ENCODE assay signal across 25 mouse cellular contexts in the genomic region with DNA sequence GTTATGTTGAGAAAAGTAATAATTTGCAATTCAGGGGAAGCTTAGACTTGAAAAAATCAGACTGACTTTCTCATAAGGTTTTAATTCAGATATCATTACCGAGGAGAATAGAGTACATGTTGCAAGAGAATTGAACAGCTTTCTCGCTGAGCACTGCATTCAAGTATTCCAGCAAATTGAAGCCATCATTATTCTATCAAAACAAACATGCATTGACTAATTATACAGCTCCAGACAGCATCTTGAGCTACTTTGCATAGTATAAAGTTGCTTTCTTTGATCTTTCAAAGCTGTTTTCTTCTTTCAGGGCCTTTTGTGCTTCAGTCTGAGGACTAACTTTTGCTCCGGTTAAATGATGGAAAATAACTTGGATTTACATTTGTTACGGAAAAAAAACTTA.
DNase-seq lines count a peak whose midpoint lies in the region; ATAC-seq and TF ChIP-seq lines count a peak whose summit lies in the region.
"Had no signal": no experiment of that assay in that cellular context is flagged by ENCODE, and none has a peak within 500 bp of the region (broad histone marks: within the 10 kb centered on the region; RNA-seq: fewer than 3 reads in every experiment).

No protein-coding gene starts in this region.

- no peak overlapping the region for H3K27ac ChIP-seq in embryonic facial prominence, embryonic 11.5 days (replicated peaks; ENCODE audit: low read depth, low read length)
- H3K27ac ChIP-seq in embryonic facial prominence, embryonic 10.5 days (replicated peaks), result no peak overlapping the region
- no peak overlapping the region for H3K27ac ChIP-seq in forebrain, embryonic 14.5 days (ENCODE audit: low read depth, low read length)
- H3K27ac ChIP-seq in forebrain, postnatal 0 days (ENCODE audit: low read depth, low read length), result no peak overlapping the region
- H3K27ac ChIP-seq: embryonic facial prominence, embryonic 15.5 days; heart, adult 2 months; heart, embryonic 10.5 days; heart, embryonic 13.5 days; hindbrain, embryonic 14.5 days; hindbrain, postnatal 0 days had no signal

- intact Hi-C loops in heart, postnatal 14 days (cut with DNase I), result no loop called here

- H3K27me3 ChIP-seq in embryonic facial prominence, embryonic 11.5 days (ENCODE audit: control insufficient read depth, insufficient read depth, low read length), result no peaks in the 10 kb centered on the region
- no peaks in the 10 kb centered on the region for H3K27me3 ChIP-seq in embryonic facial prominence, embryonic 10.5 days (replicated peaks; ENCODE audit: low read depth, poor library complexity, severe bottlenecking)
- no peaks in the 10 kb centered on the region for H3K27me3 ChIP-seq in forebrain, embryonic 14.5 days (replicated peaks; ENCODE audit: control insufficient read depth, insufficient read depth, low read length)
- no peaks in the 10 kb centered on the region for H3K27me3 ChIP-seq in forebrain, postnatal 0 days (ENCODE audit: insufficient read depth, low read length)
- H3K27me3 ChIP-seq: embryonic facial prominence, embryonic 15.5 days; heart, embryonic 13.5 days had no signal

- no peak overlapping the region for H3K9ac ChIP-seq in embryonic facial prominence, embryonic 11.5 days (replicated peaks; ENCODE audit: low read length)
- no peak overlapping the region for H3K9ac ChIP-seq in forebrain, embryonic 14.5 days (ENCODE audit: low read length)
- no peak overlapping the region for H3K9ac ChIP-seq in forebrain, postnatal 0 days
- H3K9ac ChIP-seq: embryonic facial prominence, embryonic 15.5 days; heart, embryonic 13.5 days; hindbrain, embryonic 14.5 days had no signal

- H3K4me3 ChIP-seq in embryonic facial prominence, embryonic 11.5 days (ENCODE audit: low read depth, low read length), result no peak overlapping the region
- H3K4me3 ChIP-seq in embryonic facial prominence, embryonic 10.5 days, result no peak overlapping the region
- H3K4me3 ChIP-seq in forebrain, embryonic 14.5 days (ENCODE audit: low read depth, low read length), result no peak overlapping the region
- no peak overlapping the region for H3K4me3 ChIP-seq in forebrain, postnatal 0 days (ENCODE audit: low read depth, low read length)
- H3K4me3 ChIP-seq: embryonic facial prominence, embryonic 15.5 days; heart, adult 2 months; heart, embryonic 10.5 days; heart, embryonic 13.5 days had no signal

- no peaks in the 10 kb centered on the region for H3K9me3 ChIP-seq in embryonic facial prominence, embryonic 11.5 days (replicated peaks; ENCODE audit: control insufficient read depth, low read length)
- no peaks in the 10 kb centered on the region for H3K9me3 ChIP-seq in embryonic facial prominence, embryonic 10.5 days
- H3K9me3 ChIP-seq in forebrain, embryonic 14.5 days (replicated peaks; ENCODE audit: control insufficient read depth, low read length), result no peaks in the 10 kb centered on the region
- no peaks in the 10 kb centered on the region for H3K9me3 ChIP-seq in forebrain, postnatal 0 days (ENCODE audit: low read length)
- H3K9me3 ChIP-seq: embryonic facial prominence, embryonic 15.5 days; heart, embryonic 10.5 days; heart, embryonic 13.5 days had no signal

- DNase-seq in embryonic facial prominence, embryonic 11.5 days (ENCODE audit: low spot score), result peak; percentile 37
- no peak for DNase-seq in embryonic facial prominence, embryonic 10.5 days (ENCODE audit: low spot score)
- peak; percentile 67 for DNase-seq in brain, embryonic 14.5 days (ENCODE audit: low read depth)
- peak; percentile 60 for DNase-seq in forebrain, embryonic 14.5 days (ENCODE audit: low spot score)
- no peak for DNase-seq in forebrain, postnatal 0 days
- no peak for DNase-seq in heart, postnatal 14 days
- no peak for DNase-seq in layer of hippocampus, adult 8-10 months (ENCODE audit: low spot score in 2 of 2)
- DNase-seq: adrenal gland, adult 8-10 months; adrenal gland, postnatal 25 days; cerebellum, adult 11 months; cerebellum, adult 2 months; cerebellum, adult 9-11 months; cerebellum, postnatal 25 days; gastrocnemius, postnatal 10 days; gastrocnemius, postnatal 36 days; heart, adult 2 months; kidney, adult 2 months had no signal

- no peaks in the 10 kb centered on the region for H3K36me3 ChIP-seq in embryonic facial prominence, embryonic 11.5 days (replicated peaks; ENCODE audit: control insufficient read depth, insufficient read depth, low read depth, low read length)
- H3K36me3 ChIP-seq in embryonic facial prominence, embryonic 10.5 days (replicated peaks), result no peaks in the 10 kb centered on the region
- no peaks in the 10 kb centered on the region for H3K36me3 ChIP-seq in forebrain, embryonic 14.5 days (ENCODE audit: control insufficient read depth, insufficient read depth, low read length)
- H3K36me3 ChIP-seq in forebrain, postnatal 0 days (ENCODE audit: insufficient read depth), result no peaks in the 10 kb centered on the region
- H3K36me3 ChIP-seq: embryonic facial prominence, embryonic 15.5 days; heart, embryonic 10.5 days; heart, embryonic 13.5 days had no signal

- ATAC-seq in embryonic facial prominence, embryonic 11.5 days (replicated peaks; ENCODE audit: insufficient number of reproducible peaks, low FRiP score, low TSS enrichment, low read depth), result no peak
- ATAC-seq in forebrain, embryonic 14.5 days, result peak; percentile 50
- ATAC-seq in forebrain, postnatal 0 days, result peak; percentile 27; the same call in 1 of the 2 replicates
- ATAC-seq: activated CD4-positive, CD25-positive, alpha-beta regulatory T cell, adult 4 months; hindbrain, postnatal 0 days; inflammation-experienced regulatory T-cells, adult 6 months; intestine, postnatal 0 days had no signal

- no peaks in the 10 kb centered on the region for H3K4me1 ChIP-seq in embryonic facial prominence, embryonic 11.5 days (ENCODE audit: control insufficient read depth, insufficient read depth, low read length)
- H3K4me1 ChIP-seq in embryonic facial prominence, embryonic 10.5 days, result no peaks in the 10 kb centered on the region
- H3K4me1 ChIP-seq in forebrain, embryonic 14.5 days (ENCODE audit: control insufficient read depth, insufficient read depth, low read length), result no peaks in the 10 kb centered on the region
- no peaks in the 10 kb centered on the region for H3K4me1 ChIP-seq in forebrain, postnatal 0 days (ENCODE audit: insufficient read depth)
- H3K4me1 ChIP-seq: embryonic facial prominence, embryonic 15.5 days; heart, embryonic 10.5 days; heart, embryonic 13.5 days had no signal

- TF ChIP-seq CTCF in brain, embryonic 14.5 days (IDR thresholded peaks at IDR 0.05; ENCODE audit: borderline replicate concordance, extremely low read depth, insufficient read depth, insufficient read length), result no peak
- no peak for TF ChIP-seq CTCF in forebrain, postnatal 0 days (IDR thresholded peaks at IDR 0.05; ENCODE audit: low read depth)

- no peak overlapping the region for H3K4me2 ChIP-seq in embryonic facial prominence, embryonic 11.5 days (ENCODE audit: low read depth, low read length)
- H3K4me2 ChIP-seq in forebrain, embryonic 14.5 days (ENCODE audit: low read length), result no peak overlapping the region
- H3K4me2 ChIP-seq in forebrain, postnatal 0 days (ENCODE audit: low read depth), result no peak overlapping the region
- H3K4me2 ChIP-seq: embryonic facial prominence, embryonic 15.5 days; heart, embryonic 13.5 days; hindbrain, embryonic 14.5 days had no signal

- TF ChIP-seq POLR2A in brain, embryonic 14.5 days (IDR thresholded peaks at IDR 0.05; ENCODE audit: borderline replicate concordance, extremely low read depth, insufficient read depth, insufficient read length, poor library complexity, severe bottlenecking), result no peak

- WGBS in embryonic facial prominence, embryonic 11.5 days, result 66% methylated on average over 4 of the region's 4 CpGs
- WGBS in embryonic facial prominence, embryonic 10.5 days, result 76% methylated on average over 4 of the region's 4 CpGs
- WGBS in forebrain, embryonic 14.5 days, result 18% methylated on average over 4 of the region's 4 CpGs
- WGBS in forebrain, postnatal 0 days, result 31% methylated on average over 4 of the region's 4 CpGs

Comparison
In these comparisons a context has a peak if more than half of its experiments do, and no peak if none do; other contexts are left out.
1. DNase-seq: peak in embryonic facial prominence, embryonic 11.5 days (single experiment), brain, embryonic 14.5 days (single experiment) and forebrain, embryonic 14.5 days (single experiment); none in embryonic facial prominence, embryonic 10.5 days (single experiment), forebrain, postnatal 0 days (single experiment), heart, postnatal 14 days (0 of 2) and layer of hippocampus, adult 8-10 months (0 of 2).